ENCODE assay signal across 20 mouse cellular contexts in genomic region chr3:79138601-79139000, GRCm38 (mm10).
DNase-seq lines count a peak whose midpoint lies in the region; ATAC-seq and TF ChIP-seq lines count a peak whose summit lies in the region.
"Had no signal": no experiment of that assay in that cellular context is flagged by ENCODE, and none has a peak within 500 bp of the region (broad histone marks: within the 10 kb centered on the region; RNA-seq: fewer than 3 reads in every experiment).

No protein-coding gene starts in this region.

- intact Hi-C loops in gastrocnemius, adult 2 months (cut with DNase I), result no loop called here

- no peak overlapping the region for H3K4me2 ChIP-seq in liver, embryonic 11.5 days
- H3K4me2 ChIP-seq: forebrain, embryonic 13.5 days; hindbrain, embryonic 12.5 days; intestine, embryonic 15.5 days had no signal

- no peak for ATAC-seq in liver, embryonic 11.5 days (replicated peaks; ENCODE audit: low FRiP score)
- ATAC-seq: forebrain, embryonic 16.5 days had no signal

- H3K79me2 ChIP-seq in MEL (ENCODE audit: control insufficient read depth, insufficient read depth, low read length, poor library complexity), result no peaks in the 10 kb centered on the region

- H3K9me3 ChIP-seq in MEL (replicated peaks; ENCODE audit: insufficient read depth, low read length), result no peaks in the 10 kb centered on the region
- H3K9me3 ChIP-seq in liver, embryonic 11.5 days (ENCODE audit: control insufficient read depth, low read length), result no peaks in the 10 kb centered on the region
- H3K9me3 ChIP-seq: forebrain, embryonic 10.5 days; forebrain, embryonic 13.5 days; heart, embryonic 10.5 days; heart, embryonic 13.5 days; hindbrain, embryonic 12.5 days; hindbrain, embryonic 15.5 days; intestine, embryonic 15.5 days had no signal

- no peaks in the 10 kb centered on the region for H3K27me3 ChIP-seq in MEL (ENCODE audit: control insufficient read depth in 1 of 2, insufficient read depth in 2 of 2, low read length in 2 of 2)
- no peaks in the 10 kb centered on the region for H3K27me3 ChIP-seq in liver, embryonic 11.5 days (replicated peaks; ENCODE audit: control insufficient read depth, insufficient read depth, low read length)
- H3K27me3 ChIP-seq: forebrain, embryonic 13.5 days; heart, embryonic 13.5 days; hindbrain, embryonic 12.5 days; hindbrain, embryonic 15.5 days; intestine, embryonic 15.5 days; Patski had no signal

- TF ChIP-seq RAD21 in MEL (IDR thresholded peaks at IDR 0.05; ENCODE audit: low read depth, low read length), result no peak

- H3K36me3 ChIP-seq in MEL (ENCODE audit: control insufficient read depth in 1 of 2, insufficient read depth in 2 of 2, low read length in 2 of 2), result no peaks in the 10 kb centered on the region; a peak in 1 of 4 replicates
- H3K36me3 ChIP-seq in liver, embryonic 11.5 days (ENCODE audit: control insufficient read depth, insufficient read depth, low read length), result no peaks in the 10 kb centered on the region
- H3K36me3 ChIP-seq: forebrain, embryonic 10.5 days; heart, embryonic 10.5 days; heart, embryonic 13.5 days; hindbrain, embryonic 12.5 days; hindbrain, embryonic 15.5 days; intestine, embryonic 15.5 days had no signal

- DNase-seq in gastrocnemius, adult 2 months, result no peak
- no peak for DNase-seq in gastrocnemius, adult 8-10 months (ENCODE audit: low spot score in 2 of 2)
- DNase-seq in 416B (ENCODE audit: low read depth) (peak; percentile 66), MEL (ENCODE audit: low read depth, low spot score) (no peak), liver (no peak)
- DNase-seq in naive thymus-derived CD4-positive, alpha-beta T cell, adult 2 months (ENCODE audit: low read depth), result peak; percentile 27
- no peak for DNase-seq in liver, embryonic 11.5 days (ENCODE audit: low spot score)
- DNase-seq: B cell, adult 2 months; cerebellum, adult 11 months; cerebellum, adult 9-11 months; gastrocnemius, postnatal 25 days had no signal

- no peak for TF ChIP-seq POLR2A in MEL (IDR thresholded peaks at IDR 0.05; ENCODE audit: control insufficient read depth in 1 of 2, insufficient read depth in 1 of 2, low read depth in 1 of 2, low read length in 2 of 2, poor library complexity in 1 of 2)

- no peak for TF ChIP-seq EP300 in MEL (IDR thresholded peaks at IDR 0.05; ENCODE audit: low read depth in 1 of 2, low read length in 2 of 2)

- TF ChIP-seq CTCF in gastrocnemius, adult 2 months (IDR thresholded peaks at IDR 0.05), result no peak
- no peak for TF ChIP-seq CTCF in MEL (IDR thresholded peaks at IDR 0.05 in 2 of 3, conservative IDR thresholded peaks at IDR 0.05 in 1 of 3; ENCODE audit: control insufficient read depth in 1 of 3, insufficient read depth in 1 of 3, low read depth in 2 of 3, low read length in 3 of 3, poor library complexity in 1 of 3, severe bottlenecking in 1 of 3)

- peak overlapping the region; percentile 48; the same call in 1 of the 2 replicates for H3K27ac ChIP-seq in gastrocnemius, adult 2 months
- H3K27ac ChIP-seq in MEL (ENCODE audit: control insufficient read depth, low read depth, low read length), result no peak overlapping the region
- no peak overlapping the region for H3K27ac ChIP-seq in liver, embryonic 11.5 days (ENCODE audit: low read depth, low read length)
- H3K27ac ChIP-seq: forebrain, embryonic 10.5 days; forebrain, embryonic 13.5 days; hindbrain, embryonic 12.5 days; intestine, embryonic 15.5 days had no signal

- H3K9ac ChIP-seq in MEL (ENCODE audit: control insufficient read depth, low read depth, low read length, poor library complexity, severe bottlenecking), result no peak overlapping the region
- no peak overlapping the region for H3K9ac ChIP-seq in liver, embryonic 11.5 days (ENCODE audit: low read depth, low read length)
- H3K9ac ChIP-seq: forebrain, embryonic 13.5 days; heart, embryonic 13.5 days; hindbrain, embryonic 12.5 days; hindbrain, embryonic 15.5 days; intestine, embryonic 15.5 days had no signal

- H3K4me3 ChIP-seq in gastrocnemius, adult 2 months, result no peak overlapping the region
- H3K4me3 ChIP-seq in MEL (ENCODE audit: control insufficient read depth in 1 of 2, insufficient read depth in 1 of 2, low read depth in 2 of 2, low read length in 2 of 2), result no peak overlapping the region
- H3K4me3 ChIP-seq in liver, embryonic 11.5 days (ENCODE audit: low read depth, low read length), result no peak overlapping the region
- H3K4me3 ChIP-seq: forebrain, embryonic 10.5 days; forebrain, embryonic 13.5 days; heart, embryonic 10.5 days; heart, embryonic 13.5 days; hindbrain, embryonic 12.5 days; hindbrain, embryonic 15.5 days; intestine, embryonic 15.5 days had no signal

- no peaks in the 10 kb centered on the region for H3K4me1 ChIP-seq in MEL (ENCODE audit: control insufficient read depth in 1 of 2, insufficient read depth in 2 of 2, low read length in 2 of 2)
- 0 out of 2 replicates have a peak, but pooled peaks cover 3% of the 10 kb centered on the region for H3K4me1 ChIP-seq in liver, embryonic 11.5 days (replicated peaks; ENCODE audit: control insufficient read depth, insufficient read depth, low read length)
- H3K4me1 ChIP-seq: intestine, embryonic 15.5 days had no signal

TF ChIP-seq in MEL, 35 proteins besides CTCF, POLR2A, EP300 and RAD21:
- TF ChIP-seq RCOR1 (IDR thresholded peaks at IDR 0.05; ENCODE audit: low read depth, low read length) (0 out of 2 replicates have a peak, but pooled peaks have one; percentile 24), USF2 (IDR thresholded peaks at IDR 0.05; ENCODE audit: borderline replicate concordance in 1 of 2, insufficient read depth in 1 of 2, low read depth in 1 of 2, low read length in 2 of 2) (no peak)

Comparison
In these comparisons a context has a peak if more than half of its experiments do, and no peak if none do; other contexts are left out.
1. DNase-seq: peak in 416B (single experiment) and naive thymus-derived CD4-positive, alpha-beta T cell, adult 2 months (single experiment); none in gastrocnemius, adult 2 months (single experiment), gastrocnemius, adult 8-10 months (0 of 2), MEL (single experiment), liver (single experiment) and liver, embryonic 11.5 days (single experiment).